Mouse (Mus musculus) olfactory bulb, adult 2 months (tissue): ENCODE data around the gene Prdx5. TPM values are rescaled to one million over a fixed set of nuclear protein-coding genes. Genes with fewer than 3 reads are reported as not detected.
"Not testable (repeated sequence)": the region's sequence is repeated elsewhere in the genome, so short reads cannot be mapped to it uniquely, and the experiment has no call there.

Source experiments
- H3K27ac ChIP-seq: fragments of 200-500 bp; 2 replicates; pipeline ENCODE4 v1.5.1; 2012; ENCODE audit warnings: low read depth, low read length; ENCODE audit not compliant: insufficient read depth
- H3K4me1 ChIP-seq: fragments of 200-500 bp; 2 replicates; pipeline ENCODE4 v1.6.1; 2012; ENCODE audit warnings: low read length; ENCODE audit not compliant: control insufficient read depth, insufficient read depth
- H3K4me3 ChIP-seq: fragments of 200-500 bp; 2 replicates; pipeline ENCODE4 v1.5.1; 2012; ENCODE audit warnings: mild to moderate bottlenecking, low read depth, low read length, moderate library complexity; ENCODE audit not compliant: insufficient read depth
- CTCF ChIP-seq: fragments of 200-500 bp; IDR thresholded peaks from 2 replicates; pipeline ENCODE4 v1.5.1; 2012; ENCODE audit warnings: low read depth, mild to moderate bottlenecking, low read length, moderate library complexity; ENCODE audit not compliant: insufficient read depth
- POLR2A ChIP-seq: fragments of 200-500 bp; IDR thresholded peaks from 2 replicates; pipeline ENCODE4 v1.6.1; 2012; ENCODE audit warnings: mild to moderate bottlenecking, low read depth, low read length, moderate library complexity; ENCODE audit not compliant: insufficient read depth
- WGBS: fragments of 180-500 bp; shearing (Covaris S2); methylation state at CpG from one replicate; pipeline ENCODE4 v1.1.7; 2018; 5-methylcytosine and 5-hydroxymethylcytosine counted together
- polyA plus RNA-seq: library from polyadenylated mRNA; stranded (reverse); fragments of >200 nt; gene quantifications from 2 replicates; pipeline ENCODE4 v1.2.4, GENCODE M21; 2012; ENCODE audit warnings: low replicate concordance; ENCODE audit not compliant: missing spikeins, insufficient read depth, insufficient read length

Gene Prdx5
- polyA plus RNA-seq, 1 experiment = not detected

GRCm38 (mm10) chr19:6905498-6906159 is 4.3 kb downstream of the Prdx5 start:
- Histone ChIP-seq H3K4me3 (no peak overlapping the region), H3K4me1 (peaks cover 19% of the 10 kb centered on the region), H3K27ac (no peak overlapping the region)
- 92% methylated on average over 11 of the region's 11 CpGs for WGBS
- TF ChIP-seq CTCF = no peak
- TF ChIP-seq POLR2A = no peak

GRCm38 (mm10) chr19:6904846-6905245 is 5.1 kb downstream of the Prdx5 start:
- Histone ChIP-seq H3K27ac (no peak overlapping the region), H3K4me1 (peaks cover 16% of the 10 kb centered on the region), H3K4me3 (no peak overlapping the region)
- 84% methylated on average over 2 of the region's 2 CpGs for WGBS
- TF ChIP-seq POLR2A = no peak
- no peak for TF ChIP-seq CTCF

- 92% methylated on average over 1 of the region's 1 CpGs for WGBS
- Histone ChIP-seq H3K27ac (no peak overlapping the region), H3K4me3 (no peak overlapping the region), H3K4me1 (peaks cover 11% of the 10 kb centered on the region)
- no peak for TF ChIP-seq CTCF
- no peak for TF ChIP-seq POLR2A
Observed at GRCm38 (mm10) chr19:6903031-6903430, 6.9 kb downstream of the Prdx5 start.

GRCm38 (mm10) chr19:6899641-6900040 is 10.3 kb downstream of the Prdx5 start:
- Histone ChIP-seq H3K27ac (no peak overlapping the region), H3K4me1 (no peaks in the 10 kb centered on the region), H3K4me3 (no peak overlapping the region)
- no peak for TF ChIP-seq CTCF
- no peak for TF ChIP-seq POLR2A
- WGBS = 79% methylated on average over 4 of the region's 4 CpGs

GRCm38 (mm10) chr19:6895608-6896305 is 14.1 kb downstream of the Prdx5 start:
- H3K4me3 ChIP-seq, H3K4me1 ChIP-seq, H3K27ac ChIP-seq: not testable (repeated sequence)
- WGBS = 88% methylated on average over 18 of the region's 18 CpGs

- Histone ChIP-seq H3K4me1 (no peaks in the 10 kb centered on the region), H3K4me3 (no peak overlapping the region), H3K27ac (no peak overlapping the region)
- TF ChIP-seq POLR2A = no peak
- no peak for TF ChIP-seq CTCF
- WGBS = 95% methylated on average over 14 of the region's 14 CpGs
Observed at GRCm38 (mm10) chr19:6893731-6894451, 16.0 kb downstream of the Prdx5 start.

- TF ChIP-seq POLR2A = no peak
- TF ChIP-seq CTCF = no peak
- H3K4me1 ChIP-seq = no peaks in the 10 kb centered on the region
- no peak overlapping the region for H3K27ac ChIP-seq
- WGBS = 74% methylated on average over 4 of the region's 4 CpGs
- H3K4me3 ChIP-seq = no peak overlapping the region
Observed at GRCm38 (mm10) chr19:6892512-6892911, 17.4 kb downstream of the Prdx5 start.

- no peak overlapping the region for H3K4me3 ChIP-seq
- no peak overlapping the region for H3K27ac ChIP-seq
- TF ChIP-seq CTCF = no peak
- TF ChIP-seq POLR2A = no peak
- no peaks in the 10 kb centered on the region for H3K4me1 ChIP-seq
- 84% methylated on average over 4 of the region's 4 CpGs for WGBS
Observed at GRCm38 (mm10) chr19:6877965-6878364, 31.9 kb downstream of the Prdx5 start.

GRCm38 (mm10) chr19:6876799-6877198 is 33.1 kb downstream of the Prdx5 start:
- no peaks in the 10 kb centered on the region for H3K4me1 ChIP-seq
- no peak overlapping the region for H3K4me3 ChIP-seq
- TF ChIP-seq CTCF (no peak), POLR2A (no peak)
- H3K27ac ChIP-seq = no peak overlapping the region
